Mouse (Mus musculus): ENCODE measurements around the gene Dad1.

GRCm38 (mm10) chr14:54269566-54269965 lies 15.7 kb upstream of the Dad1 start:
- no peak for TF ChIP-seq CTCF (IDR thresholded peaks at IDR 0.05; ENCODE audit: low read depth, low read length)
- no peak for TF ChIP-seq POLR2A (IDR thresholded peaks at IDR 0.05; ENCODE audit: borderline replicate concordance, low read depth, low read length)

All from bone marrow macrophage, adult 2 months (primary cell).